Mouse (Mus musculus) liver, adult (tissue): ENCODE data around the gene Cep128.

Source experiments
- GATA4 ChIP-seq: IDR thresholded peaks from 2 replicates; pipeline ENCODE4 v1.6.1; 2014; ENCODE audit warnings: mild to moderate bottlenecking, low read length; ENCODE audit not compliant: insufficient replicate concordance

Cep128 gene

DNA sequence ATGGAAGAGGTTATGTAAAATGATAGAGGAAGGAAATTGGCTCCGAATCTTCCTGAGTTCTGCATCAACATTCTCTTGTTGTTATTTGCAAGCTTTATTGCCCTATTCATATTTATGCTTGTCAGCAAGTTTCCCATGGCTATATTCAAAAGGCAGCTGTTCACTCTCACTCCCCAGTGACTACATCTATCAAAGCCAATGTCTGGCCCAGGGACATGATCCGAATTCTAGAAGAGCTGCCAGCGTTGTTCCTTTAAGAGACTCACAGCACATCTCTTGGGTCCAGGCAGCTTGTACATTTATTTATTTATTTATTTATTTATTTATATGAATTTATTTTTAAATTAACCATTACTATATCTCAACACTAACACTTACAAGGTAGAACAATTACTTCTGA is 235.1 kb downstream of the Cep128 start:
- no peak for TF ChIP-seq GATA4

DNA sequence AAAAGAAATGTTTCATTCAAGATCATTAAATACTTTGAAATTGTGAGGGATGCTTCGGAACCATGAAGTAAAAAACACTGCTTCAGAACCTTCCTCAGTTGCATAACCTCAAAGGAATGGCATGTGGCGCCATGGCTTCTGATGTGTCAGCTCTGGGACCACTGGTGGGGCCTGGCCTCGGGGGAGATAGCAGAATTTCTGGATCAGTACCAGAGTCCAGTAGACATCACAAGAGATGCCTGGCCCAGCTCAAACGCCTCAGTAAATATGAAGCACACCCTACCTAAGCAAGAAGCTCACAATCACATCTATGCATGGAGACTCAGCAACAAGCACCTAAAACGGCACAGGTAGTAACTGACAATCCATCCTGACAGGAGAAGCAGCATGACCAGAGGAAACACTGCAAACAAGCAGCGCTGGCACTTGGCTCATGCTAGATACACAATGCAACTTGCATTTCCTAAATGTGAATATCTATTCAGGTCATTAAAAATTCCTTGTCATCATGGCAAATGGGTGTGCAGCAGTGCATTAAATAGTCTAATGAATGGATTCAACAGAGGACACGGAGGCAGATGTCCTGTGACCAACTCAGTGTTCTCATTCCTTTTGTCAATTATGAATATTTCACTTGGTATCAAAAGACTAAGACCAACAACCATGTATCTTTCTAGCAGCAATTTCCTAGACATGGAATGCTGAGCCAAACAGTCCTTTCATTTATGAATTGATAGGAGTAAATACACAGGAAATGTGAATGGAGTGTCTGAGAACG is 249.3 kb downstream of the Cep128 start:
- no peak for TF ChIP-seq GATA4

DNA sequence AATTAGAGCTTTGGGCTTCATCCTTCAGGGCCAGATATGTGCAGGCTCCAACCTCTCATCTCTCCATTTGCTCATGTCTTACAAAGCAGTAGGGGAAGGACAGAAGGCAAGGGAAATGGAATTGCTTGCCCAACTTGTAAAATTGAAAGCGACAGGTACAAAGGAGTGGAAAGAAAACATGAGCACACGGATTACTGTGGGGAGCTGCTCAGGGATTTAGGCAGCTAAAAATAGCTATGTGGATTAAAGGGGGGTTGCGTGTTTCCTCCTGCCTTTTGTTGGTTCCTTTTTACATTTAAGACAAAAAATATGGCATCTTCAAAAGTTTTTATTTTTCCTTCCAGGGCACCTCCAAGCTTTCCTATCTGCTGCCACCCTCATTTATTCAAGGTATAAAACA is 269.2 kb downstream of the Cep128 start:
- TF ChIP-seq GATA4: no peak

DNA sequence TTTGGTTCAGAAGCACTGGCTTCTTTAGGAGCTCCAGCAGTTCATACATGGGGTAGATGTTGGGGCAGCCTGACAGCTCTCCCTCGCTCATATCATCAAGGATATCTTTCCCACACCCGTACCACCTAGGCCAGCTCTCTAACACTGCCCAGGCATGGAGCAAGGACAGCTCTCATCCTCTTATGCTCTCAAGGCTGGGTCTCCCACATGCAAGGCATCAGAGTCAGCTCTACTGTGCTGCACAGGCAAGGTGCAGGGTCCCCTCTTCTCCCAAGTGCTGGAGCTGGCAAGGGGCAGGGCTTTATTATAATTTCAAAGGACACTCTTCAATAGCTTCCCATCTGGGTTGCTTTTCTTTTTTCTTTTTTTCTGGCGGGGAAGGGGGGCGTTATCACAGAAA is 280.9 kb downstream of the Cep128 start:
- TF ChIP-seq GATA4: no peak

DNA sequence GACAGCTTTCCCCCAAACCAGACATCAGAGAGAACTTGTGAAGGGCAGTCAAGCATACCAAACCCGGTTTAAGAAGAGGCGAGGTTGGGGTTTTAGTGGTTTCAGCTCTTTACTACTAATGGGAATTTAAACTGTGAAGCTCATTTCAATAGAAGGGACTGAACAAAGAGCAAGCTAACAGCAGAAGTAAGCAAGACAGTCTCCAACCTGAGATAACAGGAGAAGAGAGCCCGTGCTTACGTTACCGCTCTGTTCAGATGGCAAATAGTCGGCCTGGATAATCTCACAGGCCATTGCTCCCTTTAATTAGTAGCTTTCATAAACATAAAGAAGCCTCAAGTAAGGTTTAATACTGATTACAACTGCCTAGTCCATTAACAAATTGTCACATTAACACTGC is 286.3 kb downstream of the Cep128 start:
- no peak for TF ChIP-seq GATA4

DNA sequence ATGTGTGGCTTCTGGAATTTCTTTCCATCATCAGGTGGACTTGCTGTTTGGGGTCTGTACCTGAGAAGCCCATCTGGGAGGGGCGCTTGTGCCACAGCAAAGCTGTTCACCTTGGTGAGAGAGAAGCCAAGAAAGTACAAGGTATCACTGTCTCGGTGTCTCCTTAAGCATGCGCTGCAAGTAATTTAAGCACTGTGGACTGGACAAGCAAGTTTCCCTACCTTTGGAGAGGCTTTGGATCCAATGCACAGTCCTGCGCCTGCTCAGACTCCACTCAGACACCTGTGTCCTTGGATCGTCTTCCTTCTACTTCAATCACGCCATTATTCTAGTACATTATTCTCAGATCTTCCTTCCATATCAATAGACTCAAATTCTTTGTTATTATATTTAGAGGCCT is 288.0 kb downstream of the Cep128 start:
- no peak for TF ChIP-seq GATA4

DNA sequence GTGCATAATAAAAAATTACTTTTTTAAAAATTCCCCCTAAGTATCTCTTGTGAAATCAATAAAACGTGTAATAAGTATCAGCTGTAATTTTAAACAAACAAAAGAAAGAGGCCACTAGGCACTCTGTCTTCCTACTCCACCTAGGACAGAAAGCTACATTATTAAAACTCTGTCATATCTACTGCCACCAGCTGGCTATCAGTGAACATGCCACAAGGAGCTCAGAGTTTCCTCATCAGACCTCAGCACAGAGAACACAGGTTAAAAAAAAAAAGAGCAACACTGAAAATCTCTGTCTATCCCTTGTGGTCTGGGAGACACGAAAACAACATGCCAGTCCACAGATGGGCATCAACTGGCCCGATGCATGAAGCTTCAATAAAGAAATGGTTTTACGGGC is 295.9 kb downstream of the Cep128 start:
- no peak for TF ChIP-seq GATA4

DNA sequence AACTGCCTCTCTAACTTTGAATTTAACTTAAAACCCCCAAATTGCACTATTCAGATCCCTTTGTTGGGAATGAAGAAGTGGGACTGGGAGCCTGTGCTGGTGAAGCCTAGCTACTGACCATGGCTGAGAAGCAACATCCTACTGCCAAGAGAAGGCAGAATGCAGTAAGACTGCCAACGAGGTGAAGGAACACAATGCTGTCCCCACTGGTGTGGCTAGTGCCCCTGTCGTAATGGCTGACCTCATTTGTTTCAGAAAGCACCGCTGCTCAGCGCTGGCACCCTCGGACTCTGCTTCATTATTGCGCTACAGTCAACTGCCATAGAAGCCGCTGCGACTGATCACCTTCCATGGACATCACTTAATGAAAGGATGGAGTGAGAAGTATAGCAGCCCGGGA is 298.2 kb downstream of the Cep128 start:
- no peak for TF ChIP-seq GATA4

DNA sequence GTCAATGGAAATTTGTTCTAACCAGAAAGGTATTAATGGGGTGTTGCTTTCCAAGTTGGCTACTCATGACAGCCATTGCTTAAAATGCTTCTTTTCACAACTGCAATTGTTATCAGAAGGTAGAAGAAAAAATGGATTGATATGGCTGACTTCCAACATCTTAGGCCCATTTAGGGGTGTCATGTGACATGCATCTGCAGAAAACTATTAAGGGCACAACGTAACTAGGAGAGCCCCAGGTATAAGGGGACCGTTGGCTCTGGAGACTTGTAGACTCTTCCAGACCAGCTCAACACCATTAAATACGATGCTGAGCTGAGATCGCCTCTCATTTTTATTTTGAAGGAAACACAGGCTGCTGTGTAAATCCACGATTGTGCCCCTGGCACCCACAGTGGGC is 308.6 kb downstream of the Cep128 start:
- TF ChIP-seq GATA4: no peak

DNA sequence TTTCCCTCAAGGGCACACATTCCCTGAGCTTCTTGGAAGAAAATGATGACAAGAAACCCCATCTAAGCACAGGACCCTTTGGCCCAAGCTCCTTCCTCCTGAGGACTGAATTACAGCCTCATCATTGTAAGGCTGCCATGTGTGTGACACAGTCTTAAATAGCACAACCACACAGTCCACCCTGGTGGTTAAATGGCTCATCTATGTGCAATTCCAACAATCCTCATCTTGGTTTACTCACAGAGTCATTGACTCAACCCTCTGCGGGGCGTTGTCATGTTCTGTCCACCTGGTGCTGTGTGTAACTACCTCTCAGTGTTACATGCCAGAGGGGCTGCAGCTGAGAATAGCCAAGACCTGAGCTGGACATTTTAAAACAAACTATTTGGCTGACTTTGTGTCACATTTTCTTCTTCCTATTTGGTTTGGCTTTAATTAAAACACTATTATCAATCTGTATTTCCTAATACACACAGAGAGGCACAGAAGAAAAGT is 313.6 kb downstream of the Cep128 start:
- TF ChIP-seq GATA4: no peak

DNA sequence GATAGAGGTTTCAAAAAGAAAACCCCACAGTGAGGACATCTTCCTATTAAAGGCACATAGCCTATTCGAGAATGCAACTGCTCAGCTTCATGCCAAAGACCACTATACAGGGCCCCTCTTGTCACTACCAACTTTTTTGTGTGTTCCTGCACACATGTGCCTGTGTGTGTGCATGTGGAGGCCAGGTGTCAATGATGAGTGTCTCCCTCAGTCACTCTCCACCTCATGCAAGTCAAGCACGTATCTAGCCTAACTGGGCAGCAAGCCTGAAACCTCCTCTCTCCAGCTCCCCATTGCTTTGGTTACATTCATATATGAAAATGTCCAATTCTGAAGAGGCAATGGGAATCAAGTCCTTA is 317.1 kb downstream of the Cep128 start:
- no peak for TF ChIP-seq GATA4

DNA sequence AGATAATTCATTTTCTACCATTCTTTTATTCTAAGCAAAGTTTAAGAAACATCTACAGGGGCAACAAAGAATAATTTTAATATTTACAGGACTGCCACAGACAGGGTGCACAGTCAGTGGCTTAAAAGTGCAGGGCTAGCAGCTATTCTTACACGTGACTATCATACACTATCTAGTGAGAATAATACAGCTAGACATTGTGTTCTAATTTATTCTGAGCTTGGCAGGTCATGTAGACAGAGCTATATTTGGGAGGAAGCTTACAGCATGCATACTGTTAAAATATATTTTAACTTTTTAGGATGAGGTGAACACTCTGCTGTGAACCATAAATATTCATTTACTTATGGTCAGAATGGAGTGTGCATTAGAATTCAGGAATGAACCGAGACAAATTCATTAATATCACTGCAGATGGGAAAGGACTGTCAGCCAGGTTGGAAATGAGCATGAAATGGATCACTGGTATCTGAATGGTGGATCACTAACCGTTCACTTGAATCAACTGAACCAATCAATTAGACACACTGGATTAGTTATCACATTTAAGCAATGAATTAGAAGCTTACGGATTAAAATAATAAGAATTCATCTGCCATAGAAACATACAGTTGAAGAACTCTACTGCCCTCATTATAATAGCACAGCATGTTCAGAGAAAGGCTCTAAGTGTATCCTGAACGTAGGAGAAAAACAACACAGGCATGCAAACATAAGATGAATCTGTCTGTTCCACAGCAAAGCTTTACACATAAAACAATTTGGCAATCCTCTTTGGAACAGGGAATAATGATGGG is 317.7 kb downstream of the Cep128 start:
- no peak for TF ChIP-seq GATA4

DNA sequence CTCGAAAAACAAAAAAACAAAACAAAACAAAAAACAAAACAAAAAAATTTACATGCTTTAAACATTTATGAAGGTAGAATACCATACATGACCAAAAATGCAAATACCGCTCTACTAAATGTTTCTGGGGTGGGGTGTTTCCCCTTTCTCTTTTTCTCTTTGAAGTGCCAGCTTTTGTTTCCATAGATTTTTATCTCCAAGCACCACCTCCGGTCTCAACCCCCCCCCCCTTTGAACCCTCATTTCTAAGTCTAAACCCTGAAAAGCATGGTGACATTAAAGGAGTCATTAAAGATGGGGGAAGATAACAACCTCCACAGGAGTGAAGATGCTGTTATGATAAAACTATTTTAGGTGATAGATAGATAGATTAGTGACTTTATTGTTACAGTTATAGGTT is 318.8 kb downstream of the Cep128 start:
- TF ChIP-seq GATA4: no peak

DNA sequence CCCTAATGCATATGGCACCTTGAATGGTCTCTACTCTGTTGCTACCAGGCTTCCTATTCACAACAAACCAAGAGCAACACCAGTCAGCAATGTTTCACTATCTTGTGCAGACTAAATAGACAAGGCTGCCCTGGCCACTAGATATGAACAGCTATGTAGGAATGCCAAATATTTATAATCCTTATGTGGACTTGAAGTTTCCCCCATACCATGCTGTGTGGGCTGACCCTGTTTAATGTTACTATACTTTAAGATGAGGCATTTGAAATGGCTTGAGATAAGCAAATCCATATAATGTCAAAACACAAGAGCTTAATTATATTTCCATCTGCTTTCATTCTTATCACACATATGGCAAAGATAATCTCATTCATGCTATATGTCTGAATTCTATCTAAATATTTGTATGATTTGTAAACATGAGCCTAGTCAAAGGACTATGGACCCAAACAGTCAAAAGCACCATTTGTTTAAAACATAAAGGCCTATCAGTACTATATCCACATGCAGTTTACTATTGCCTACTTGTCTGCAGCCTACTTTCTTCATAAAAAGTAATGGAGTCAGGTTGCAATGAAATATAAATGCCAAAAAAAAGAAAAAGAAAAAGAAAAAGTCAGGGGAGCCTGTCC is 319.7 kb downstream of the Cep128 start:
- no peak for TF ChIP-seq GATA4

DNA sequence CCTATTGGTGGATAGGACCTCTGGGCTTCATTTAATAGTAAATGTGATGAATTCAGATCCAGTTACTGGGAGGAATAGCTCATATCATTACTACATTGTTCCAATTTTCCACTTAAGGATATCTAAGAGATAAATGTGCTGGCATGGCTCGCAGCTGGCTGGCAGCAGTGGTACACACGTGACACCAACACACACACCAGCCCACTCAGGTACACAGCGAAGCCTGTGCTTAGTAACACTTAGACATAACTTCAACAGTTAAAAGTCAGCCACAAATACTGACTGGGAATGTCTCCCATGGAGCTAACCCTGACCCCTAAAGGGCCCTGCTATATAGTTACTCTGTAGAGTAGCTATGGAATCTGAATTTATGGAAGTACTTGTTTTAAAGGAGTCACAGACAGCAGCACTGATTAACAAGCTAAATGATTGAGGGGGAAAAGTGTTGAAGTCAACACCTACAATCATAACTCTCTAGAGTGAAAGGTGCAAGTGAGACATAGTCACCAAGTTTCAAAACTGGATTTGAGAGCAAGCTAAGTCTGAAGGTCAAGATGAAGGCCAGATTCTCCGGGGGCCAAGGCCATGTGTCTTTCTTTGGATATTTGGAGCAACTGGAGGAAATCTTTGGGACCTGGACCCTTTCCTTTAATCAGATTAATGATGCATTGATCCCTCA is 320.7 kb downstream of the Cep128 start:
- TF ChIP-seq GATA4: no peak
